Mouse (Mus musculus) Patski (cell line): Measurements from ENCODE around the gene Nup214. TPM values are rescaled to one million over a fixed set of nuclear protein-coding genes. Genes with fewer than 3 reads are reported as not detected.

Experiments
- ATAC-seq: fragments of 100-300 bp; one replicate; pipeline ENCODE4 v1.8.0; 2021
- CTCF ChIA-PET: fragments of 350-600 bp; sonication (Branson Sonifier 250); formaldehyde crosslinking; loops from one replicate; lab custom pipeline; 2022; ENCODE audit warnings: inconsistent platforms; lab: Charles Lee
- POLR2A ChIA-PET: fragments of 350-600 bp; sonication (Branson Sonifier 250); formaldehyde crosslinking; loops from one replicate; lab custom pipeline; 2022; ENCODE audit warnings: antibody characterized with exemption, inconsistent platforms; lab: Charles Lee
- DNase-seq: peaks from one replicate; pipeline ENCODE4 v3.0.0-alpha.2; 2011; ENCODE audit warnings: low read depth, low spot score
- H3K27me3 ChIP-seq: fragments of 371-371 bp; one replicate; pipeline ENCODE4 v1.5.1; 2021
- CTCF ChIP-seq: fragments of 100-300 bp; IDR thresholded peaks from one replicate; pipeline ENCODE4 v1.5.1; 2021
- in situ Hi-C: fragments of 300-500 bp; cut with MboI; formaldehyde crosslinking; loops from 3 replicates; pipeline ENCODE4 v1.11.1; 2018; ENCODE audit warnings: low pct_unique_long_range_greater_than_20kb, mixed read lengths
- polyA plus RNA-seq: library from polyadenylated mRNA; unstranded; gene quantifications from one replicate; pipeline ENCODE4 v1.2.3, GENCODE M21; 2021

Gene Nup214
- polyA plus RNA-seq, 1 experiment from 2014 or later, result 40.5 TPM

- CTCF ChIA-PET, result interaction anchor here (0.8 kb wide), 1 partner anchor 18 kb away, joined by 3 read pairs; no protein-coding TSS in a partner anchor
- H3K27me3 ChIP-seq, result peaks cover 26% of the 10 kb centered on the region
- no peak for TF ChIP-seq CTCF
- in situ Hi-C loops, result no loop called here
- ATAC-seq (no peak), DNase-seq (no peak)
- POLR2A ChIA-PET, result no interaction called here
Measured at GRCm38 (mm10) chr2:32062626-32063410, 88.6 kb downstream of the Nup214 start.

- TF ChIP-seq CTCF, result no peak
- POLR2A ChIA-PET, result no interaction called here
- CTCF ChIA-PET, result no interaction called here
- ATAC-seq (no peak), DNase-seq (no peak)
- peaks cover 32% of the 10 kb centered on the region for H3K27me3 ChIP-seq
- in situ Hi-C loops, result no loop called here
Measured at GRCm38 (mm10) chr2:32063451-32064151, 89.4 kb downstream of the Nup214 start.

GRCm38 (mm10) chr2:32064913-32065312, 90.7 kb downstream of the Nup214 start:
- no peak for TF ChIP-seq CTCF
- H3K27me3 ChIP-seq, result peaks cover 38% of the 10 kb centered on the region
- in situ Hi-C loops, result no loop called here
- ChIA-PET POLR2A (no interaction called here), CTCF (no interaction called here)
- DNase-seq (no peak), ATAC-seq (no peak)

- H3K27me3 ChIP-seq, result peaks cover 38% of the 10 kb centered on the region
- ATAC-seq (no peak), DNase-seq (no peak)
- CTCF ChIA-PET, result no interaction called here
- in situ Hi-C loops, result no loop called here
- no peak for TF ChIP-seq CTCF
- POLR2A ChIA-PET, result no interaction called here
Measured at GRCm38 (mm10) chr2:32065371-32065791, 91.1 kb downstream of the Nup214 start.

- no peak for TF ChIP-seq CTCF
- in situ Hi-C loops, result no loop called here
- ChIA-PET CTCF (no interaction called here), POLR2A (no interaction called here)
- H3K27me3 ChIP-seq, result peaks cover 38% of the 10 kb centered on the region
- DNase-seq (no peak), ATAC-seq (no peak)
Measured at GRCm38 (mm10) chr2:32066005-32066404, 91.8 kb downstream of the Nup214 start.

GRCm38 (mm10) chr2:32068811-32069607, 94.8 kb downstream of the Nup214 start:
- peaks cover 38% of the 10 kb centered on the region for H3K27me3 ChIP-seq
- DNase-seq (no peak), ATAC-seq (no peak)
- ChIA-PET POLR2A (no interaction called here), CTCF (no interaction called here)
- in situ Hi-C loops, result no loop called here
- TF ChIP-seq CTCF, result no peak

- peaks cover 36% of the 10 kb centered on the region for H3K27me3 ChIP-seq
- ATAC-seq, result no peak
- POLR2A ChIA-PET, result no interaction called here
Measured at GRCm38 (mm10) chr2:32070747-32071146, 96.5 kb downstream of the Nup214 start.

GRCm38 (mm10) chr2:32074404-32074803, 100.2 kb downstream of the Nup214 start:
- ChIA-PET CTCF (no interaction called here), POLR2A (no interaction called here)
- TF ChIP-seq CTCF, result no peak
- DNase-seq, result no peak
- H3K27me3 ChIP-seq, result peaks cover 10% of the 10 kb centered on the region
- in situ Hi-C loops, result no loop called here
- ATAC-seq, result no peak

More at GRCm38 (mm10) chr2:32070747-32071146, 96.5 kb downstream of the Nup214 start:
- in situ Hi-C loops, result no loop called here
- DNase-seq, result no peak
- no peak for TF ChIP-seq CTCF
- CTCF ChIA-PET, result no interaction called here

- DNase-seq (no peak), ATAC-seq (no peak)
- ChIA-PET CTCF (no interaction called here), POLR2A (no interaction called here)
- peaks cover 9% of the 10 kb centered on the region for H3K27me3 ChIP-seq
- TF ChIP-seq CTCF, result no peak
- in situ Hi-C loops, result no loop called here
Measured at GRCm38 (mm10) chr2:32075368-32075767, 101.1 kb downstream of the Nup214 start.

GRCm38 (mm10) chr2:32077744-32078143, 103.5 kb downstream of the Nup214 start:
- no peak for ATAC-seq
- DNase-seq, result no peak
- in situ Hi-C loops, result no loop called here
- ChIA-PET POLR2A (no interaction called here), CTCF (no interaction called here)
- peaks cover 25% of the 10 kb centered on the region for H3K27me3 ChIP-seq
- no peak for TF ChIP-seq CTCF
